Mouse (Mus musculus) stomach, embryonic 14.5 days (tissue): Measurements from ENCODE around the gene 9530077C05Rik. TPM values are rescaled to one million over a fixed set of nuclear protein-coding genes. Genes with fewer than 3 reads are reported as not detected.
"Not testable (repeated sequence)": the region's sequence is repeated elsewhere in the genome, so short reads cannot be mapped to it uniquely, and the experiment has no call there.

Source experiments
- ATAC-seq: fragments of 200-750 bp; cut with Nextera tagmentation; 2 replicates; pipeline ENCODE4 v1.8.0; 2017; ENCODE audit warnings: low read depth, moderate TSS enrichment; ENCODE audit not compliant: insufficient number of reproducible peaks, insufficient read depth, low FRiP score
- H3K27ac ChIP-seq: fragments of 300-500 bp; sonication (generic); 2 replicates; pipeline ENCODE4 v1.5.1; 2014; ENCODE audit warnings: mild to moderate bottlenecking, low read length, moderate library complexity, mixed read lengths
- H3K27me3 ChIP-seq: fragments of 300-500 bp; sonication (generic); 2 replicates; pipeline ENCODE4 v1.6.1; 2014; ENCODE audit warnings: low read length, control low read depth, mixed read lengths; ENCODE audit not compliant: control insufficient read depth, insufficient read depth
- H3K36me3 ChIP-seq: fragments of 300-500 bp; sonication (generic); 2 replicates; pipeline ENCODE4 v1.6.1; 2014; ENCODE audit warnings: mild to moderate bottlenecking, control low read depth, low read length, moderate library complexity, mixed read lengths; ENCODE audit not compliant: control insufficient read depth, insufficient read depth
- H3K4me1 ChIP-seq: fragments of 300-500 bp; sonication (generic); 2 replicates; pipeline ENCODE4 v1.6.1; 2014; ENCODE audit warnings: low read length, control low read depth, mixed read lengths; ENCODE audit not compliant: control insufficient read depth, insufficient read depth
- H3K4me2 ChIP-seq: fragments of 300-500 bp; sonication (generic); replicated peaks from 2 replicates; pipeline ENCODE4 v1.6.1; 2014; ENCODE audit warnings: low read depth, low read length, control low read depth
- H3K4me3 ChIP-seq: fragments of 300-500 bp; sonication (generic); 2 replicates; pipeline ENCODE4 v1.5.1; 2014; ENCODE audit warnings: low read depth, low read length, control low read depth
- H3K9ac ChIP-seq: fragments of 300-500 bp; sonication (generic); replicated peaks from 2 replicates; pipeline ENCODE4 v1.6.1; 2014; ENCODE audit warnings: low read depth, mild to moderate bottlenecking, control low read depth, low read length, moderate library complexity, mixed read lengths
- H3K9me3 ChIP-seq: fragments of 300-500 bp; sonication (generic); 2 replicates; pipeline ENCODE4 v1.6.1; 2016; ENCODE audit warnings: low read depth, low read length, control low read depth; ENCODE audit not compliant: control insufficient read depth
- WGBS: fragments of 180-500 bp; shearing (Covaris S2); extraction: QIAGEN DNeasy Blood & Tissue Kit; methylation state at CpG from one replicate; pipeline ENCODE4 v1.1.7; 2014; 5-methylcytosine and 5-hydroxymethylcytosine counted together
- polyA plus RNA-seq: library from polyadenylated mRNA; unstranded; fragments of >200 nt; fragmentation: Nextera tagmentation; extraction: Ambion mirVana; gene quantifications from 2 replicates; pipeline ENCODE4 v1.2.1, GENCODE M21; 2014

The 9530077C05Rik gene
- polyA plus RNA-seq, 1 experiment from 2014 or later = 6.2 TPM

GRCm38 (mm10) chr9:22453501-22453924 is 42.2 kb downstream of the 9530077C05Rik start:
- ATAC-seq = 0 out of 2 replicates have a peak, but pooled peaks have one; percentile 62
- Histone ChIP-seq H3K4me1 (no peaks in the 10 kb centered on the region), H3K9me3 (no peaks in the 10 kb centered on the region), H3K4me2 (no peak overlapping the region), H3K36me3 (peaks cover 82% of the 10 kb centered on the region), H3K27me3 (no peaks in the 10 kb centered on the region), H3K9ac (no peak overlapping the region), H3K4me3 (no peak overlapping the region), H3K27ac (no peak overlapping the region)
- 84% methylated on average over 10 of the region's 10 CpGs for WGBS

- not testable (repeated sequence) for ATAC-seq, H3K9me3 ChIP-seq, H3K4me2 ChIP-seq, H3K9ac ChIP-seq, H3K4me3 ChIP-seq, H3K4me1 ChIP-seq, H3K27ac ChIP-seq, H3K27me3 ChIP-seq
- H3K36me3 ChIP-seq = peaks cover 78% of the 10 kb centered on the region
- WGBS = 91% methylated on average over 8 of the region's 8 CpGs
These were observed 42.7 kb downstream of the 9530077C05Rik start, which contains the start of gene Gm17545 for GRCm38 (mm10) chr9:22453990-22454389. Gm17545 (plus strand) TSS chr9:22454290.

GRCm38 (mm10) chr9:22455041-22455440 is 43.7 kb downstream of the 9530077C05Rik start:
- Histone ChIP-seq H3K9me3 (no peaks in the 10 kb centered on the region), H3K4me1 (no peaks in the 10 kb centered on the region), H3K27ac (no peak overlapping the region), H3K9ac (no peak overlapping the region), H3K27me3 (no peaks in the 10 kb centered on the region), H3K4me2 (no peak overlapping the region), H3K4me3 (no peak overlapping the region), H3K36me3 (peaks cover 68% of the 10 kb centered on the region)
- no peak for ATAC-seq

GRCm38 (mm10) chr9:22457142-22457835 is 46.0 kb downstream of the 9530077C05Rik start:
- Histone ChIP-seq H3K9me3 (no peaks in the 10 kb centered on the region), H3K36me3 (peaks cover 52% of the 10 kb centered on the region), H3K4me3 (no peak overlapping the region), H3K4me2 (no peak overlapping the region), H3K4me1 (no peaks in the 10 kb centered on the region), H3K27me3 (no peaks in the 10 kb centered on the region), H3K9ac (no peak overlapping the region), H3K27ac (no peak overlapping the region)
- ATAC-seq = no peak
- WGBS = 91% methylated on average over 11 of the region's 11 CpGs

GRCm38 (mm10) chr9:22461946-22462345 is 50.6 kb downstream of the 9530077C05Rik start:
- Histone ChIP-seq H3K9ac (no peak overlapping the region), H3K27ac (no peak overlapping the region), H3K4me3 (no peak overlapping the region), H3K27me3 (no peaks in the 10 kb centered on the region), H3K9me3 (no peaks in the 10 kb centered on the region), H3K4me1 (no peaks in the 10 kb centered on the region), H3K4me2 (no peak overlapping the region), H3K36me3 (peaks cover 11% of the 10 kb centered on the region; the same call in 1 of the 2 replicates)
- no peak for ATAC-seq
- WGBS = 87% methylated on average over 3 of the region's 3 CpGs

- 95% methylated on average over 5 of the region's 5 CpGs for WGBS
- no peaks in the 10 kb centered on the region for H3K9me3 ChIP-seq
- no peak overlapping the region for H3K4me3 ChIP-seq
- H3K9ac ChIP-seq = no peak overlapping the region
- no peak for ATAC-seq
- no peak overlapping the region for H3K4me2 ChIP-seq
- peaks cover 2% of the 10 kb centered on the region; the same call in 1 of the 2 replicates for H3K36me3 ChIP-seq
- 0 out of 2 replicates have a peak, but pooled peaks cover 3% of the 10 kb centered on the region for H3K4me1 ChIP-seq
- H3K27ac ChIP-seq = no peak overlapping the region
- no peaks in the 10 kb centered on the region for H3K27me3 ChIP-seq
These were observed 54.9 kb downstream of the 9530077C05Rik start for GRCm38 (mm10) chr9:22466212-22466611.

- H3K9ac ChIP-seq = peak overlapping the region; percentile 83
- peak overlapping the region; percentile 91 for H3K27ac ChIP-seq
- 0 out of 2 replicates have a peak, but pooled peaks cover 3% of the 10 kb centered on the region for H3K4me1 ChIP-seq
- H3K27me3 ChIP-seq = no peaks in the 10 kb centered on the region
- H3K4me3 ChIP-seq = peak overlapping the region; percentile 78
- ATAC-seq = peak; percentile 66
- H3K9me3 ChIP-seq = no peaks in the 10 kb centered on the region
- H3K4me2 ChIP-seq = peak overlapping the region; percentile 62
- H3K36me3 ChIP-seq = no peaks in the 10 kb centered on the region; the same call in 1 of the 2 replicates
- WGBS = 1% methylated on average over 70 of the region's 73 CpGs
These were observed 56.3 kb downstream of the 9530077C05Rik start for GRCm38 (mm10) chr9:22467371-22468169.

- Histone ChIP-seq H3K4me3 (peak overlapping the region; percentile 78), H3K36me3 (no peaks in the 10 kb centered on the region; the same call in 1 of the 2 replicates), H3K4me2 (peak overlapping the region; percentile 62), H3K4me1 (0 out of 2 replicates have a peak, but pooled peaks cover 3% of the 10 kb centered on the region), H3K27me3 (no peaks in the 10 kb centered on the region), H3K27ac (peak overlapping the region; percentile 91), H3K9me3 (no peaks in the 10 kb centered on the region), H3K9ac (peak overlapping the region; percentile 83)
- WGBS = 4% methylated on average over 42 of the region's 43 CpGs
- peak; percentile 93 for ATAC-seq
These were observed 57.0 kb downstream of the 9530077C05Rik start for GRCm38 (mm10) chr9:22468170-22468898.
